Mouse (Mus musculus) stomach, postnatal 0 days (tissue): Measurements from ENCODE around the gene Hck.

ENCODE experiments used
- CTCF ChIP-seq: IDR thresholded peaks from 2 replicates; pipeline ENCODE4 v1.5.1; 2016; ENCODE audit warnings: antibody characterized with exemption, low read depth, mild to moderate bottlenecking, moderate library complexity
- EP300 ChIP-seq: optimal IDR thresholded peaks from 2 replicates; pipeline ENCODE3; 2016; ENCODE audit warnings: antibody characterized with exemption

GRCm38 (mm10) chr2:153107802-153108201 is 466 bp upstream of the Hck start:
- TF ChIP-seq CTCF (no peak), EP300 (no peak)
